Mouse (Mus musculus) brain, embryonic 14.5 days (tissue): Measurements from ENCODE around the gene Gm17455.

Experiments used
- CTCF ChIP-seq: fragments of 200-500 bp; IDR thresholded peaks from 2 replicates; pipeline ENCODE4 v1.5.1; 2012; ENCODE audit warnings: inconsistent platforms, mild to moderate bottlenecking, moderate library complexity, borderline replicate concordance; ENCODE audit not compliant: insufficient read depth, insufficient read length; ENCODE audit errors: extremely low read depth
- POLR2A ChIP-seq: fragments of 200-500 bp; IDR thresholded peaks from 2 replicates; pipeline ENCODE4 v1.6.1; 2012; ENCODE audit warnings: mild to moderate bottlenecking, inconsistent platforms, borderline replicate concordance; ENCODE audit not compliant: poor library complexity, insufficient read depth, insufficient read length, severe bottlenecking; ENCODE audit errors: extremely low read depth

GRCm38 (mm10) chr10:60432679-60433078, 33.2 kb downstream of the Gm17455 start:
- TF ChIP-seq CTCF (no peak), POLR2A (no peak)
